Mouse (Mus musculus) left cerebral cortex, adult 2 months (tissue): ENCODE measurements around the gene Slc25a1. TPM values are rescaled to one million over a fixed set of nuclear protein-coding genes. Genes with fewer than 3 reads are reported as not detected.

Experiments used
- DNase-seq, 2 experiments: peaks; one replicate each; pipeline ENCODE4 v3.0.0; 2021 to 2022; ENCODE audit warnings: low spot score in 2 of 2, mixed read lengths in 1 of 2; ENCODE audit errors: extremely low spot score in 1 of 2
- H3K27ac ChIP-seq: fragments of 200-600 bp; 2 replicates; pipeline ENCODE4 v1.8.1; 2022
- H3K4me3 ChIP-seq: fragments of 200-600 bp; 2 replicates; pipeline ENCODE4 v1.8.1; 2022
- CTCF ChIP-seq: fragments of 200-600 bp; IDR thresholded peaks from 2 replicates; pipeline ENCODE4 v1.8.1; 2022; ENCODE audit warnings: antibody characterized with exemption, mild to moderate bottlenecking, moderate library complexity
- intact Hi-C: fragments of 180-260 bp; cut with DNase I; formaldehyde crosslinking; loops from one replicate; pipeline ENCODE4 v1.15.1; 2025
- total RNA-seq, 2 experiments: library from RNA; stranded (reverse); gene quantifications; 2 replicates each; pipeline ENCODE4 v1.2.3; 2021

Slc25a1 gene
- total RNA-seq, 2 experiments from 2014 or later, result 39.2 to 43.9 TPM

DNA sequence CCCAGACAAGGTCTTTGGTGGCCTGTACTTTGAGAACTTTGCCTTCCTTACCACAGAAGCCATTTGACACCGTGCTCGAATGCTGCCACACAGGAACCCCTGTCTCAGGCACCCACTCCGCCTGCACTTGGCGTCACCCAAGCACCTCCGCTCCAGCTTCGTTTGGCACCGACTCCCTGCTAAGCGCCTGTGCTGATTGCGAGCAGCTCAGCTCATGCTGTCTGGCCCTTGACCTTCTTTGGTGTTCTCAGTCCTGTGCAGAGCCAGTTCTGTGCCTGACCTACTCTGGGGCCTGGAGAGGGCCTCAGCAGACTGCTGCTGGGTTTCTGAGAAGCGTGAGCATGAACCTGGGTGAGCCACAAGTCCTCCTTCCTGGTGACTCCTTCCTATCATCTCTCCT lies 8.8 kb upstream of the Slc25a1 start:
- TF ChIP-seq CTCF, result no peak
- intact Hi-C loops, result loop anchor here (5.0 kb wide), 1 partner anchor 51 kb away; no protein-coding TSS in a partner anchor
- Histone ChIP-seq H3K27ac (no peak overlapping the region), H3K4me3 (no peak overlapping the region)
- DNase-seq, result no peak

DNA sequence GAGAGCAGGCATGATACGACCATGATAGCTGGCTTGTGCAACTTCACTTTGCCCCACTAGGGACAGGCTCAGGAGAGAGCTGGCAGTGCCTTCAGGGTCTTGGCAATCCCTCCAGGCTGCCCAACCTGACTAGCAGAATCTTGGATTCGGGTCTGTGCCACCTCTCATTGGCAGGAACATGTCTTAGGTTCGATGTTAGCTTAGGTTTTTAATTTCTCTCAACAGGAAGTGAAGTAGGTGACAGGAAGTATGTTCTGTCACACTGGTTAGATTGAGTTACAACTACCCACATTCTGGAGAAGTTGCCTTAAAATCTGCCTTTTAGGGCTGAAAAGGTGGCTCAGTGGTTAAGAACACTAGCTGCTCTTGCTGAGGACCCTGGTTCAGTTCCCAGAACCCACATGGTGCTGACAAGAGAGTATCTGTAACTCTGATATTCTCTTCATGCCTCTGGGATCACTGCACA lies 6.5 kb upstream of the Slc25a1 start:
- TF ChIP-seq CTCF, result no peak
- no peak overlapping the region for H3K27ac ChIP-seq
- H3K4me3 ChIP-seq, result no peak overlapping the region
- no peak for DNase-seq
- intact Hi-C loops, result no loop called here

DNA sequence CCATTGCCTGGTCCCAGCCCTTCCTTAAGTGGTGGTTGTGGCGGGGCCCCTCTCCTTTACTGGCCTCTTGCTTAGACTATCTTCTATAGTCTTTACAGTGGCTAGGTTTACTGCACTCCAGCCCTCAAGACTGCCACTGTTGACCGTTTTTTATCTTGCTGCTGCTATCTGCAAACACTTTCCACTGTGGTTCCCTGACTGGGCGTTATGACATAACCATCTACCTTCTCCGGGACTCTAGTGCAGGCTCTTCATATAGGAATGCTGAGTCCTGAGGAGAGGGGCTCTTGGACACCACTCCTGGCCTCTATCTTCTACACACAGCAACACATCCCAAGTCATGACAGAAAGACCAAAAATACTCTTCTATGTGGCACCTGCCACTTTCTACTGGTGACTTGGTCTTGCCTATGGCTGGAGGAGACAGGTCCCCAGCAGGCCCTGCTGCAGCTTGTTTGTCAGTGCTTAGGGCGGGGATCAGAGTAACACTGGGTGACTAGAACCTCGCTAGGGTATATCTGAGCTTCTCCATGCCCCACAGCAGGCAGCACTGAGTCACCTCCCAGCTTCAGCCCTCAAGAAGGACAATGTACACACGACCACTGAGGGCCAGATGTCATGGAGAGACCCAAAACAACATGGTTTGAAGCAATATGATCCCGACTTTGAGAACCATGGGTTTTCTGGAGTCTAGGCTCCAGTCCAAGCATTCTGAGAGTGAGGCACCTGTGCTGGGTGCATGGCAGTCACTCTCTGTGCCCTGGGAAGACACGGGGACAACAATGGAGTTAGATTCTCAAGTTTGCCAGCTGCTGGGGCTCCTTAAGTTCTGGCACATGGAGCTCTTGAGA lies 5.8 kb upstream of the Slc25a1 start:
- intact Hi-C loops, result no loop called here
- no peak for TF ChIP-seq CTCF
- H3K27ac ChIP-seq, result no peak overlapping the region
- H3K4me3 ChIP-seq, result no peak overlapping the region
- no peak for DNase-seq

DNA sequence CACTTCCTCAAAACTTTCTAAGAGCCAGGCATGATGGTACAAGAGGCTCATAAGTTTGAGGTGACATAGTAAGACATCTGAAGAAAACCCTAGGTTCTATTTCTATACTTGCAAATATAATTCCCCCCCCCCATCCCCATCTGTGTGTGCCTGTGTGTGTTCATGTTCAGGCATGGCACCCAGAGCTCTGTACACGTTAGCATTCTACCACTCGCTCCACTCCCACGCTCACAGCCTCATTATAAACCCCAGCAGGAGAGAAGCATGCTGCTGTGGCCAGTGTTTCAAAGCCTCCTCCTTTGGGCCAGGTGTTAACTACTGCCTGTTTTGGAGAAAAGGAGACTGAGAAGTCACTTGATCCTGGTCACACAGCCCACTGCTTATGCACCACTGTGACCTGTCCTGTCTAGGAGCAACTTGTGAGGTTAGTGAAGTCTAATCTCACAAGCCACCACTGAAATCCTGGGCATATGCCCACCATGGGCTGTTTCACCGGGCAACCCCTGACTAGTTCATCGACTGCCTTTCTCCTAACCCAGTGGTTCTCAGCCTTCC lies 4.0 kb upstream of the Slc25a1 start:
- Histone ChIP-seq H3K27ac (no peak overlapping the region), H3K4me3 (no peak overlapping the region)
- no peak for DNase-seq
- TF ChIP-seq CTCF, result no peak
- intact Hi-C loops, result no loop called here

DNA sequence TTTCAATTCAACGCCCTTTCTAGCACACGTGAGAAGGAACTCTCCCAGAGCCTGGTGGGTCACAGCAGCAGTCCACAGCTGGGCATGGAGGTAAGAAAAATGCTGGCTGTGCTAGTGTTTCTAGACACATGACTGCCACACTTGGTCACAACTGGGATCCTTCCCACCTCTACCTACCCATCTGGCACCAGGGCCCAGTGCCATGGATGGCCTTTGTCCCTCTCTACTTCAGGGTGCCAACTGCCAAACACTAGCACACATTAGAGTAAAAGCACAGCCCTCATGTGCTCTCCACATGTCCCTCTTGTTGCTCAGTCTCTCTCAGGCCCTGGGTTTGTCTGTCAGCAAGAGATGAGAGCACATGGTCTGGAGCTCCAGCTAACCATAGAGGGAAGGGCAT lies 1.6 kb upstream of the Slc25a1 start:
- DNase-seq, result no peak
- Histone ChIP-seq H3K4me3 (no peak overlapping the region), H3K27ac (no peak overlapping the region)
- intact Hi-C loops, result loop anchor here (5.0 to 10.0 kb wide), 2 partner anchors 118 to 305 kb away; partner anchors contain the start of gene Zdhhc8
- no peak for TF ChIP-seq CTCF

DNA sequence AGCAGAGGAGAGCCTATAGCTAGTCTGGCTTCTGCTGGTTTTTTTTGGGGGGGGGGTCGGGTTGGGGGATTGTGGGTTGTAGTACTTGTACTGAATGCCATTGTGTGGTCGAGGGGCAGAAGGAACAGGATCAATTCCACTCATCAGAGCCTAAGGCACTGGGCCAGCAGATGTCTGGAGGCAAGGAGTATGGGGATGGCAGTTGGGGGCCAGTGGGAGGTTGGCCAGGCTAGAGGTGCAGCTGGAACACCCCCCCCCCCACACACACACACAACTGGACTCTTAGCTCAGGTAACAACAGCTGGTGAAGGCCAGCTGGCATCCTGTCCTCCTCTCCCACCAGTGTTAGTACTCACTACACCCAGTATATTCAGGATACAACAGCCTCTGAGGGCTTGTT lies 1.2 kb upstream of the Slc25a1 start:
- H3K27ac ChIP-seq, result no peak overlapping the region; the same call in 1 of the 2 replicates

DNA sequence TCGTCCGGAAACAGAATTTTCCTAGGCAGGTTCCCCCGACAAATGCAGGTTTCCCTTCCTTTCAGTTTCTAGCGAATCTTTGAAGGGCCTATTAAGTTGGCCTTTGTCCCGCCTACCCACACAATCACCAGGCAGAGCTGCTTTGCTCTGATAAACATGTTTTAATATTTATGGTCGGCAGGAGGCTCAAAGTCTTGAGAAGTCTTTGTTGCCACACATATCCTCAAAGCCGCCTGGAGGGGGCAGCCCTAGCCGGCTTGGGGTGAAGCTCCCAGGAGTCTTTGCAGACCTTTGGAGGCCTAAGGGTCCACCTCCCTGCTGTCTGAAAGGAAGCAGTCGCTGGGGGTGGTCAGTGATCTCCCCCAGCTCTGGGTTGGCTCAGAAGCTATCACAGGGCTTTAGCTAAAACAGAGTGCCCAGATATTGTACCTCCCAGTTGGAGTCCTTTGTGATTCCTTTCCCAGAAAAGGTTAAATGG lies 647 bp upstream of the Slc25a1 start:
- TF ChIP-seq CTCF, result peak; percentile 73
- H3K27ac ChIP-seq, result peak overlapping the region; percentile 89
- H3K4me3 ChIP-seq, result peak overlapping the region; percentile 89
- peak; percentile 50 to 59 for DNase-seq
- intact Hi-C loops, result loop anchor here (5.0 to 10.0 kb wide), 2 partner anchors 119 to 306 kb away; partner anchors contain the start of gene Zdhhc8

More for the DNA sequence above, 1.2 kb upstream of the Slc25a1 start:
- no peak overlapping the region for H3K4me3 ChIP-seq
- TF ChIP-seq CTCF, result no peak
- DNase-seq, result no peak
- intact Hi-C loops, result loop anchor here (5.0 to 10.0 kb wide), 2 partner anchors 118 to 306 kb away; partner anchors contain the start of gene Zdhhc8

DNA sequence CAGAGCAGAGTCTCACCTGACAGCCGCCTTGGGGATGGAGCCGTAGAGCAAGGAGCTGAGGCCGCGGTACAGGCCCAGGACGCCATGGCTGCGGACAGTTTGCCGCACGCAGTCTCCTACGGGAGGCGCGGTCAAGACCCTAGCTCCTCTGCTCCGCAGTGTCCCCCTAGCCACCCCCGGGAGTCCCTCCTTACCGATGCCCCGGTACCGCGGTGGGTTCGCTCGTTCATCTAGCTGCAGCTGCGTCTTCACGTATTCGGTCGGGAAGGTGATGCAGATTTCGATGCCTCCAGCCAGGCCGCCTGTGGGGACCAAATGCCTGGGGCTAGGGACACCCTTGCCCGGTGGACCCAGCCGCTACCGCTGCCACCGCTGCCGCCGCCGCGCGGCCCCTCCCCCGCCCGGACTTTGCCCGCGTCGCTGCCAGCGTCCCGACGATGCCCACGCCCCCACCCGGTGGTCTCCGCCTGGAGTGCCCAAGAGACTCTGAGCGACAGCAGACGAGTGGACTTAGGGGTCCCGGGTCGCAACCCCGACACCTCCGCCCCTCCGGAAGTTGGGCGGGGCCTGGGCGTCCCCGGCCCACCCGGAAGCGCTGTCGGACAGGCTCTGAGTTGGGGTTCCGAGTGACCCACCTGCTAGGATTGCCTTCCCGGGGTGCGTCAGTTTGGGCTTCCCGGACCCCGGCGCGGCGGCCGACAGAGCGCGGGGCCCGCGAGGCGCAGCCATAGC lies 502 bp downstream of the Slc25a1 start:
- intact Hi-C loops, result loop anchor here (5.0 to 10.0 kb wide), 2 partner anchors 120 to 307 kb away; partner anchors contain the start of gene Zdhhc8
- Histone ChIP-seq H3K27ac (peak overlapping the region; percentile 89), H3K4me3 (peak overlapping the region; percentile 89)
- TF ChIP-seq CTCF, result no peak
- peak; percentile 33 to 39 for DNase-seq

DNA sequence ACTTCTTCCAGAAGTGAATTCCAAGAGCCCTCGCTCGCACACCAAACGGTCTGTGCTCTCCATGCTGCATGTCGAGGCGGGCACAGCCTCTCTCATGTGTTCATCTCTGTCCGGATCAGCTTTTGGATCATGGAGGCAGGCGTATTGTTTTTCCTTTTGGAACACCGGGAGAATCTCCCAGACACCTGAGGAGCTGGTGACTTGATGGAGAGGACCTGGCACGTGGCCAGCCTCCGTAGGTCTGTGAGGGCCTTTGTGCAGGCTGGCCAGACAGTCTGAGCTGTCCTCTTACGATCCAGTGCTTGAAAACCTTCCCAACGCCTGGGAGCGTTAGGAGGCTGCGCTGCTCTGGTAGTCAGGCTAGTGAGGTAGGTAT lies 5.9 kb downstream of the Slc25a1 start:
- intact Hi-C loops, result loop anchor here (10.0 kb wide), 1 partner anchor 313 kb away; the partner anchor contains the start of gene Zdhhc8
- peak overlapping the region; percentile 90 for H3K27ac ChIP-seq
- TF ChIP-seq CTCF, result no peak
- peak overlapping the region; percentile 78 for H3K4me3 ChIP-seq
- DNase-seq, result no peak

DNA sequence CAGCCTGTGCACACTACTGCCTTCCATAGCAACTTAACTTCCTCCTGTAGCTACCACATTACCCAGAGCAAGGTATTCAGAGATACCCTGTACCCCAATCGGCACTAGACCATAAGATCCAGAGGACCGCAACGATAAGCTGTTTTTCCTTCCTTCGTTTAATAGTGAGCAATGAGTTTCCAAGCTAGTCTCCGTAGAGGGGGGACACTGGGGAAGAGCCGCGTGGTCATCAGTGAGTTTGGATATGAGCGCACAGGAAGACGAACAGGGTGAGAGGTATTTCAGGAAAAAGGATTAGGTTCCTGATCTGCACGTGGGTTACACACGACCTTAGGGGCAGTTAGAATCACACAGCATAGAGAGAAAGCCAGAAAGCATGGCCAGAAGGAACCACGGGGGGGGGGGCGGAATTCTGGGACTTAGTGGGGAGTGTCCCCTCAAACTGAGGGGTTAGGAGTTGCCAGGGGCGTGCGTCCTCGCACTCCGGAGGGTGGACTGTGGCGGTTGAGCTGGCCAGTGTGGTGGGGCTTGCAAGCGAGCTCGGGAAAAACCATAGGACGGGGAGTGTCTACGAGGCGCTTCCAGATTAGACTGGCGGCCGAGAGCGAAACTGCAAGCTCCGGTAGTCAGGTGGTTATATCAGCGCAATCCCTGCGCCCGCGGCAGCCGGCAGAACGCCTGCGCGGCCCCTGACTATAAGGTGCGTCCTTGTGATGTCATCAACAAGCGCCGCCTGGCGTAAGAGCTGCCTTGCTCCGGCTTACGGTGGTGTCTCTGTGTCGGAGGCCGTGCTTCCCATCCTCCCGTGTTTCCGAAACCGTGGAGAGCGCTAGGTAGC lies 6.5 kb downstream of the Slc25a1 start:
- intact Hi-C loops, result loop anchor here (10.0 kb wide), 1 partner anchor 313 kb away; the partner anchor contains the start of gene Zdhhc8
- peak; percentile 96 for DNase-seq
- Histone ChIP-seq H3K27ac (peak overlapping the region; percentile 90), H3K4me3 (peak overlapping the region; percentile 78)
- TF ChIP-seq CTCF, result peak; percentile 77
